8 mouse cellular contexts compared by ENCODE assay signal in the genomic region with DNA sequence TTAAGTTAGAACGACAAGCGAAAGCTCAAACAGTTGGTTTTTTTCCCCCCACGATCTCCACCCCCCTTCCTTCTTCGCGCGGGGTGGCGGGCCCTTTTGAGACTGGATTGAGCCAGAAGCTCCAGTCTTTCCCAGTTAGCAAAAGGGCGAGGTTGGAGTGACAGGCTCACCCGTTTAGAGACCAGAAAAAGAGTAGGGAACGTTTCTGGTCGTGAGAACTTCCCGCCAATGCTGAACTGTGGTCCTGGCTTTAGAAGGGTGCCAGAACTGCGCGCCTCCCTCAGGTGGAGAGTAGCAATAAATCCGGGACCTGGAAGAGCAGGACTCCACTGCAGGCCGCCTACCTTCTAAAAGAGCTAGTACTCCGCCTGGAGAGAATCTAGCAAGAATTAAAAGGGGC. TPM values are rescaled to one million over a fixed set of nuclear protein-coding genes. Genes with fewer than 3 reads are reported as not detected.
DNase-seq lines count a peak whose midpoint lies in the region; ATAC-seq and TF ChIP-seq lines count a peak whose summit lies in the region.

No protein-coding gene starts in this region.

- peak overlapping the region; percentile 74 for H3K9ac ChIP-seq in ES-Bruce4 (ENCODE audit: low read depth, poor library complexity, severe bottlenecking)
- no peak overlapping the region for H3K9ac ChIP-seq in embryonic facial prominence, embryonic 15.5 days
- H3K9ac ChIP-seq in lung, embryonic 14.5 days = peak overlapping the region; percentile 55

- intact Hi-C loops in heart, postnatal 25 days (cut with DNase I) = loop anchor here (5.0 kb wide), 3 partner anchors 84 to 224 kb away; a partner anchor contains a TSS

- TF ChIP-seq POLR2A in ES-Bruce4 (IDR thresholded peaks at IDR 0.05; ENCODE audit: insufficient read depth, low read length) = no peak

- DNase-seq in adrenal gland, postnatal 25 days = peak; percentile 17
- peak; percentile 3 for DNase-seq in heart, postnatal 25 days (ENCODE audit: low spot score)
- DNase-seq in kidney, postnatal 4 days = peak; percentile 46 to 67
- peak; percentile 59 for DNase-seq in lung, embryonic 14.5 days
- DNase-seq in right cerebral cortex, postnatal 14 days = peak; percentile 9
- no peak for DNase-seq in natural killer cell, adult 2 months (ENCODE audit: low spot score in 2 of 2)

- peak overlapping the region; percentile 65 for H3K27ac ChIP-seq in ES-Bruce4 (ENCODE audit: insufficient read depth, low read length)
- H3K27ac ChIP-seq in embryonic facial prominence, embryonic 15.5 days (replicated peaks) = peak overlapping the region; percentile 76
- peak overlapping the region; percentile 70 for H3K27ac ChIP-seq in lung, embryonic 14.5 days (ENCODE audit: low read depth)

- no peaks in the 10 kb centered on the region for H3K9me3 ChIP-seq in ES-Bruce4 (replicated peaks; ENCODE audit: control insufficient read depth, insufficient read depth, low read length, poor library complexity, severe bottlenecking)
- no peaks in the 10 kb centered on the region for H3K9me3 ChIP-seq in embryonic facial prominence, embryonic 15.5 days (replicated peaks)
- no peaks in the 10 kb centered on the region for H3K9me3 ChIP-seq in lung, embryonic 14.5 days (ENCODE audit: low read depth, low read length)

- H3K36me3 ChIP-seq in ES-Bruce4 (ENCODE audit: control insufficient read depth, insufficient read depth, low read length, poor library complexity, severe bottlenecking) = no peaks in the 10 kb centered on the region
- H3K36me3 ChIP-seq in embryonic facial prominence, embryonic 15.5 days = no peaks in the 10 kb centered on the region
- no peaks in the 10 kb centered on the region for H3K36me3 ChIP-seq in lung, embryonic 14.5 days (ENCODE audit: insufficient read depth)

- H3K4me3 ChIP-seq in ES-Bruce4 (ENCODE audit: low read depth, low read length) = peak overlapping the region; percentile 94
- H3K4me3 ChIP-seq in embryonic facial prominence, embryonic 15.5 days (replicated peaks) = peak overlapping the region; percentile 54
- H3K4me3 ChIP-seq in lung, embryonic 14.5 days (ENCODE audit: low read depth, low read length) = peak overlapping the region; percentile 46

- peak overlapping the region; percentile 47 for H3K4me2 ChIP-seq in embryonic facial prominence, embryonic 15.5 days (replicated peaks)
- peak overlapping the region; percentile 63 for H3K4me2 ChIP-seq in lung, embryonic 14.5 days

- no peaks in the 10 kb centered on the region for H3K27me3 ChIP-seq in ES-Bruce4 (ENCODE audit: control insufficient read depth, insufficient read depth, low read length, poor library complexity, severe bottlenecking)
- H3K27me3 ChIP-seq in embryonic facial prominence, embryonic 15.5 days = no peaks in the 10 kb centered on the region
- H3K27me3 ChIP-seq in lung, embryonic 14.5 days (ENCODE audit: insufficient read depth, low read length) = no peaks in the 10 kb centered on the region

- peak; percentile 81 for ATAC-seq in embryonic facial prominence, embryonic 15.5 days (ENCODE audit: insufficient number of reproducible peaks, low FRiP score, low TSS enrichment, low read depth)
- ATAC-seq in lung, embryonic 14.5 days (ENCODE audit: insufficient read depth) = peak; percentile 80

- no peak for TF ChIP-seq EP300 in ES-Bruce4 (IDR thresholded peaks at IDR 0.05; ENCODE audit: insufficient read depth, low read depth, low read length)

- TF ChIP-seq CTCF in ES-Bruce4 (IDR thresholded peaks at IDR 0.05; ENCODE audit: low read depth, low read length) = no peak
- TF ChIP-seq CTCF in lung, embryonic 14.5 days (IDR thresholded peaks at IDR 0.05; ENCODE audit: low read depth) = no peak

- no peaks in the 10 kb centered on the region for H3K4me1 ChIP-seq in ES-Bruce4 (ENCODE audit: control insufficient read depth, insufficient read depth, low read length)
- no peaks in the 10 kb centered on the region for H3K4me1 ChIP-seq in embryonic facial prominence, embryonic 15.5 days
- no peaks in the 10 kb centered on the region for H3K4me1 ChIP-seq in lung, embryonic 14.5 days (ENCODE audit: insufficient read depth)

- 17% methylated on average over 17 of the region's 17 CpGs for WGBS in embryonic facial prominence, embryonic 15.5 days
- WGBS in lung, embryonic 14.5 days = 7% methylated on average over 17 of the region's 17 CpGs

RNA-seq across cellular contexts. Expression of a gene that starts 0.5 kb away (rescaled TPM):
- polyA plus RNA-seq in ES-Bruce4 (2011; ENCODE audit: insufficient read depth, insufficient read length, low read depth, missing spikeins) = 23.2 and 28.0 TPM in 2 replicates
- total RNA-seq in adrenal gland, postnatal 25 days (2021) = 13.4 and 21.6 TPM in 2 replicates
- 21.4 and 24.2 TPM in 2 replicates for polyA plus RNA-seq in embryonic facial prominence, embryonic 15.5 days (2015; fragmentation: Nextera tagmentation; extraction: Ambion mirVana)
- total RNA-seq in heart, postnatal 25 days (2021) = 1 to 10 TPM; 8.2 to 9.3 TPM
- 31.3 and 34.0 TPM in 2 replicates for polyA plus RNA-seq in lung, embryonic 14.5 days (2014; fragmentation: Nextera tagmentation; extraction: Ambion mirVana)

Comparison
In these comparisons a context has a peak if more than half of its experiments do, and no peak if none do; other contexts are left out.
1. DNase-seq: peak in adrenal gland, postnatal 25 days (single experiment), heart, postnatal 25 days (single experiment), kidney, postnatal 4 days (2 of 2), lung, embryonic 14.5 days (single experiment) and right cerebral cortex, postnatal 14 days (single experiment); none in natural killer cell, adult 2 months (0 of 2).
2. Peak in every context shown above with its lines, with median percentiles within 50 percentile points of each other: H3K27ac ChIP-seq and H3K4me3 ChIP-seq.